Mouse (Mus musculus) urinary bladder, postnatal 36 days (tissue): ENCODE results near the gene Magix.
"Not testable (repeated sequence)": the region's sequence is repeated elsewhere in the genome, so short reads cannot be mapped to it uniquely, and the experiment has no call there.

Source experiments
- DNase-seq, 2 experiments: peaks; one replicate each; pipeline ENCODE4 v3.0.0; 2022; ENCODE audit warnings: low spot score in 2 of 2, mixed read lengths in 1 of 2

Gene Magix

DNA sequence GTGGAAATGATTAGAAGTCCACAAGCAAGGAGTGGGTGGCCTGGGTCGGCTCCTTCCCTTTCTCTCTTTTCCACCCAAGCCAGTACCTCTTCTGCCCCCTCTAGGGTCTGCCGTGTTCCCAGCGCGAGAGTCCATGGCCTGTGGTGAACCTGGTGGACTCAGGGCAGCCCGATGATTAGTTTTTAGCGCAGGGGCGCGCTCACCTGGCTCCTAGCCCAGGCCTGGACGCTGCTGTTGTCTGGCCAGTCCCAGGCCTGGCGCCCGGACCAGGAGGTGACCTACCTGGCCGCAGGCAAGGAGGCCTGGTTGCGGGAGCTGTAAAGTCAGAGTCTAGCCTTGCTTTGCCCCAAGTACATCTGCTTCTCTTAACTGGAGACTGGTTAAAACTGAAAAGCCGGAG, at the start of gene Magix:
Gene Magix, minus strand, starts transcription at position 388 of the 400 bp plus-strand sequence.
- no peak for DNase-seq

DNA sequence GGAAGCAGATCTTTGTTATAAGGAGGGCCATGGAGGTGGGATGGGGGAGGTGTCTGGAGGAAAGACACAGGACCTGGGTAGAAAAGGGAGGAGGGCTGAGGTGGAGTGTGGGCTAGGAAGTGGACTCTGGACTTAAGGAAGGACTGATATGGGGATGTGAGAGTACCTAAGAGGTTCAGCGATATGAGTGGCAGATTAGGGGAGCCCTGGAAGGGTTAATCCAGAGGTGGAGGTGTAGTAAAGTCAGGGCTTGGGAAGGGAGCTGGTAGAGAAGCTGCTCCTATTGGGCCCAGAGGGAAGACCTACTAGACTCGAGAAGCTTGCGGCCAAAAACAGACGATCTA, 47.8 kb upstream of the Magix start:
- no peak for DNase-seq

DNA sequence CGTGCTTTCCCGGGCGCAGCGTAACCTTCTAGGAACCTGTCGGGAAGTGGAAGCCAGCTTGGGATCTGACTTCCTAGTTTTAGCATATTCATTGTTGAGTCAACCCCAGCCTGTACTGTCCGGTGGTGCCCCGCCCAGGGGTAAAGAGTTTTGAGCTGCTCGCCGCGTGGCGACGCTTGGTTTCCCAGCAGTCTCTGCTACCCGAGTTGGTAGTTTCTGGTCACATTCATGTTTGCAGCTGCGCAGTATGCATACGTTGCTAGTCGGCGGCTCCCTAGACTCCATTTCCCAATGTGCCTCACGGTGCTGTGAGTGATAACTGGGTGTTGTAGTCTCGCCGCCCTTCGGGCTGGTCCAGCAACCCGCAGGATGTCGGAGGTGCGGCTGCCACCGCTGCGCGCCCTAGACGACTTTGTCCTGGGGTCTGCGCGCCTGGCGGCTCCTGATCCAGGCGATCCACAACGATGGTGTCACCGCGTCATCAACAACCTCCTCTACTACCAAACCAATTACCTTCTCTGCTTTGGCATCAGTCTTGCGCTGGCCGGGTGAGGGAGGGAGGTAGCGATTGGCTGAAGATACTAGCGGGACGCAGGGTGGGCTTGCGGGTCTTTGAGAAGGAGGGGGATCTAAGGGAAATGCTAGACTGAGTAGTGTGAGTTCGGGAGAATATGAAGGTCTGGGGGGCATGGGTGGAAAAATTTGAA, 47.3 kb upstream of the Magix start, which contains the start of gene Praf2:
Gene Praf2, plus strand, starts transcription at position 225 of the 707 bp plus-strand sequence.
- peak; percentile 54 to 80 for DNase-seq

DNA sequence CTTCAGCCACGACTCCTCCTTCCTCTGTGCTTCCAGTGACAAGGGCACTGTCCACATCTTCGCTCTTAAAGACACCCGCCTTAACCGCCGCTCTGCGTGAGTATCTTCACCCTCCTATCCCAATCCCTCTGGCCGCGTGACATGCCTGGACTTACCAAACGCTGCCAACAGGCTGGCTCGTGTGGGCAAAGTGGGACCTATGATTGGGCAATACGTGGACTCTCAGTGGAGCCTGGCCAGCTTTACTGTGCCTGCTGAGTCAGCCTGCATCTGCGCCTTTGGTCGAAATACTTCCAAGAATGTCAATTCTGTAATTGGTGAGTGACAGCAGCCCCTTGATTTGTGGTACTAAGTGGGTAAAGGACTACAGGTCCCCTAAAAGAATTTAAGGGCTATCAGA, 46.1 kb upstream of the Magix start:
- no peak for DNase-seq

DNA sequence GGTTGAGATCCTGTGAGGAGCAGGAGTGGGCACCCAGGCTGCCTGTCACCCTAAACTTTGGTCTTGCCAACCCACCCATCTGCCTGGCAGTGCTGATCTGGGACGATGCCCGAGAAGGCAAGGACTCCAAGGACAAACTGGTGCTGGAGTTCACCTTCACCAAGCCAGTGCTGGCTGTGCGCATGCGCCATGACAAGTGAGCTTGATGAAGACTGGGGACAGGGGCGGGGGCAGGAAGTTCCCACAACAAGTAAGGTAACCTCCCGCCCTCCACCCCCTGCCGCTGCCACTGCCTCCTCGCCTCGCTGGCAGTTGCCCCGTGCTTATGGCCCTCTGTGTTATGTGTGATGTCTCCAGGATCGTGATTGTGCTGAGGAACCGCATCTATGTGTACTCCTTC, 44.8 kb upstream of the Magix start:
- DNase-seq, result no peak

DNA sequence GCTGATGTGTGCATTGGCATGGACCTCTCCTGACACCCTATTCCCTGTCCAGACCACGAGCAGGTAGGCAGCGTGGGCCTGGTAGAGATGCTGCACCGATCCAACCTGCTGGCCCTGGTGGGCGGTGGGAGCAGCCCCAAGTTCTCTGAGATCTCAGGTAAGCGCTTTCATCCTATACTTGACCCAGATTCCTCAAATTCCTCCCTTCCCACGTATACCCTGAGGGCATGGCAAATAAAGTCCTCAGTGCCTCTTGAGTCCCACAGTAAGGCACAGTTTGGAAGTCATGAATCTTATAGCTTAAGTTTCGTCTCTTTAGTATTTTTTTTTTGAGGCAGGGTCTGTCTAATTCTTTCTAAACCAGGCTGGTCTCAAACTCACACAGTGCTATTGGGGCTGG, 43.1 kb upstream of the Magix start:
- no peak for DNase-seq

DNA sequence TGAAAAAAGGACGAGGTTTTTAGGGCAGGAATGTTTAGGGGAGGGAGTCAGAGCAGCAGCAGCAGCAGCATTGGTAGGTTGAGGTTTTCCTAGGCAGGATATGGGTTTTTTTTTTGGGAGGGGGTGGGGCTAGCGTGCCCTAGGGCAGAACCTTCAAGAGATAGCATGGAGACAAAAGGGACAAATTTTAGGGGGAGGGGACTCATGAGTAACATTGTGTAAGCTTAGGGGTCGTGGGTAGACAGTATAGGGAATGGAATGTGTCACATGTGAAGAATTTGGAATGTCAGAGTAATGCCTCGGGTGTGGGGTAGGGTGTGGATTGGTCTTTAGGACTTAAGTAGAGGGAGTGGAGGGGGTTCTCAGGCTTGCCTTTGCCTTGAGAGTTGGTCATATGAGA, 41.6 kb upstream of the Magix start:
- DNase-seq, result no peak

DNA sequence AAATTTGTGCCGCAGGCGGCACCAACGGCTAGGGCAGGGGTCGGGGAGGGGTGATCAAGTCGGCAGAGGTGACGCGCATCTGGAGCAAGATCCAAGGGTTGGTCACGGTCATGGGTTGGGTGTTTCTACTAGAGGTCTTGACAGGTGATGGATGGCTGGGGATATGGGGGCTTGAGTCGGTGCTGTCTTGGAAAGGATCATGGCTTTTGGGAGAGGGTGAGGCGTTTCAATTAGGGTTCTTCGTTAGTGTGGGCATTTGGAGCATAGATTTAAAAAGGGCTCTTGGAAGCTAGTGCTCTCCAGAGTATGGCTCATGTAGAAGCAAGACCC, 41.2 kb upstream of the Magix start:
- no peak for DNase-seq

DNA sequence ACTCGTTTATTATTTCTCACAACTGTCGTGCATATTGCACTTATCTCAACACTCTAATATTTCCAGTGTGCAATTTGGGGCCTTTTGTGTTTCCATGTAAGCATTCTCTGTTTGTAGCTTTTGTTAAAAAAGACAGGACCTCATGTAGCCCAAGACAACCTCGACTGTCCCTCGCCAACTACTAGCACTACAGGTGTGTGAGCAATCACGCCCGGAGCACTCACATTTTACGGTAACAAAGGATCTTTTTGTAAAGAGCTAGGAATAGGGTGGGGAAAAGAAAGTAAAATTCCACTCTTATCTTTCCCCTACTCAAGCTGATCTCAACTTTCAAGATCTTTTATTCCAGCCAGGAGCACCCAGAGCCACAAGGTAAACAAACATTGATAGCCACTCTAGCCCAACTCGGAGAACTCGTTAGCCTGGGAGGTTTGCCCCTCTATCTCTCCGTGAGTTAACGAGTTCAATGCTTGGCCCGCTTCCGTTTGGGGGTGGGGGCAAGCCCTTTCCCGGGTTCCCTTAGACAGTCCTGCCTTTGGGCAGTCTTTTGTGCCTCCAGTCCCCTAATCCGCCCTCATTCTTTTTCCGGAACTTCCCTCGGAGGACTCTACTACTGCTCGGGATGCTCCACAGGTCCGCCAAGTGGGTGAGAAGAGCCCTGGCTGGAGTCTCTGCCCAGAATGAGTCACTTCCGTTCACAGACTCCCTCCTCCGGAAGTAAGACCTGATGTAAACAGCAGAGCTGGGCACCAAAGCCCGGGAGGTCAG, 40.6 kb upstream of the Magix start, which contains the start of gene Gm45208:
Gene Gm45208, plus strand, starts transcription at position 732 of the 768 bp plus-strand sequence.
- DNase-seq, result peak; percentile 66

DNA sequence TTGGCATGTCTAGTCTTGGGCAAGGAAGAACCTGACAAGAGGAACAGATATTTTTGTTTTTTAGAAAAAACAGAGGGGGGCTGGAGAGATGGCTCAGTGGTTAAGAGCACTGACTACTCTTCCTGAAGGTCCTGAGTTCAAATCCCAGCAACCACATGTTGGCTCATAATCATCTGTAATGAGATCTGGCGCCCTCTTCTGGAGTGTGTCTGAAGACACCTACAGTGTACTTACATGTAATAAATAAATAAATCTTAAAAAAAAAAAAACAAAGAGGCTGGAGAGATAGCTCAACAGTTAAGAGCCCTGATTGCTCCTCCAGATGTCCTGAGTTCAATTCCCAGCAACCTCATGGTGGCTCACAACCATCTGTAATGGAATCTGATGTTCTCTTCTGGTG, 35.0 kb upstream of the Magix start:
- DNase-seq, result not testable (repeated sequence)

DNA sequence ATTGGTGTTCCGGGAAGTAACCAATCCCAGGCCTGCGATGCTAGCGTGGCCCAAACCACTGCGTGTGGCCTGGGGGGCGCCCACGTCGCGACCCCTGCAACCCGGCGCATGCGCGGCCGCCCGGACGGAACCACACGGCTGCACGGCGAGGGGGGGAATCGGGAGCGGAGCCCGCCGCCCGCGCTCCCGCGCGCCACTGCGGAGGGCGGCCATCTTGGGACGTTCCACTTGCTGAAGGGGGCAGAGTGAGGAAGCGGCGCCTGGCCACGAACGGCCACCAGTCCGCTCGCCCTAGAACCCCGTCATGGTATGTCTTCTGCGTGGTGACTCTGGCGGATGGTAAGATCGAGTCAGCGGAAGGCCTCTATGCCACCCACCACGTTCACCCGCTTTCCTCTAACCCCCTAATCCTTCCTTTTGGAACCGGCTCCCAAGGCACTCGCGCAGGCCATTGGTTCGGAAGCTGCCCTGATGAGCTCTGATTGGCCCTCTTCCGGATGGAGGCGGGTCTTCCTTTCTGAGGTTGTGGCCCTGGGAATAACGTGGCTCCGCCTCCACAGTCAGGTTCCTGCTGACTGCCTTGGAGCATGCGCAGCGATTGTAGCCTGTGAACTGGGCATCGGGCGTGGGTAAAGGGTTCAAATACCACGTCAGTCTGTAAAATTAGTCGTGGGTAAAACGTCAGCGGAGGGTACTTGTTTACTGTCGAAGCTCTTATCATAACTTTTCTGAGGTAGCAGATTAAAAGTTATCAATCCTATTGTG, 33.3 kb upstream of the Magix start, which contains the start of gene Wdr45:
Gene Wdr45, plus strand, starts transcription at position 199 of the 765 bp plus-strand sequence.
- peak; percentile 82 to 90 for DNase-seq

DNA sequence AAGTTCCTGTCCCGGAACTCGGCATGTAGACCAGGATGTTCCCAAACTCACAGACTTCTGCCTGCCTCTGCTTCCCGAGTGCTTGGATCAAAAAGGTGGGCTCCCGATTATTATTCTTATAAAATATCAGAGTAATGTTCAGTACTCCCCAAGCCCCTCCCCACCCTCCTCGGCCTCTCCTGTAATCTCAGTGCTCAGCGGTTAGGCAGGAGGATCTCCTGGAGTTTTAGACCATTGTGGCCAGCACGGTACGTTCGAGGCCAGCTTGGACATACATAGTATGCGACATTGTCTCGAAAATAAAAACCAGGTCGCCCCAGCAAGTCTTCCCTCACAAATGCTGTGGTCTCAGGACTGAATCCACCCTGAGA, 32.7 kb upstream of the Magix start:
- not testable (repeated sequence) for DNase-seq

DNA sequence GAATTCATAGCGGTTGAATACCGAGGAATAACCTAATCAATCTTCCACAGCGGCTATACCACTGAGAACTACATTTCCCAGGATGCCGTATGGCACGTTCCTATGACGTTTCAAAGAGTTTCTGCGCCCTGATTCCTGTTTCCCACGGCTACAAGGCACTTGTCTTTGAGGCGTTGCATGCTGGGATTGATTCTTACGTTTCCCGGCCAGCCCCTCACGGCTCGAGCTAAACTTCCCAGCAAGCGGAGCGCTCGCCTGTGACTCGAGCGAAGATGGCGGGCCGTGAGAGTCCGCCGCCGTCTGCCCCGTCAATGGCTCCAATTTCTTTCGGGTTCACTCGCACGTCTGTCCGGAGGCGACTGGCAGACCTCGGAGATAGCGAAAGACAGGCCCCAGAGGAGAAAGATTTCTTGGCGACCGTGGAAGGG, 15.9 kb upstream of the Magix start, which contains the start of gene Gpkow:
Gene Gpkow, plus strand, starts transcription at position 178 of the 428 bp plus-strand sequence.
- DNase-seq, result peak; percentile 53 to 80

DNA sequence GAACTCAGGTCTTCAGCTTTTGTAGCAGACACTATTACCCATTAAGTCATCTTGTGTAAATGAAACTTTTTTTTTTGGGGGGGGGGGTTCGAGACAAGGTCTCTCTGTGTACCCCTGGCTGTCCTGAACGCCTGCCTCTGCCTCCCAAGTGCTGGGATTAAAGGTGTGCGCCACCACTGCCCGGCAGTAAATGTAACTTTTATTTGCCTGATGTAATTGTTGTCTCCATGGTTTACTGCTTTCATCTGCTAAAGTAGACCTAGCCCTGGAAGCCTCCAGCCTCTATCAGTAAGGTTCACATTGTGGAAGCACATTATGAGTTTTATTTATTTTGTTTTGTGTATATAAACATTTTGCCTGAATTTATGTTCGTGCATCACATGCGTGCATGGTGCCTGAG, 15.5 kb upstream of the Magix start:
- no peak for DNase-seq

DNA sequence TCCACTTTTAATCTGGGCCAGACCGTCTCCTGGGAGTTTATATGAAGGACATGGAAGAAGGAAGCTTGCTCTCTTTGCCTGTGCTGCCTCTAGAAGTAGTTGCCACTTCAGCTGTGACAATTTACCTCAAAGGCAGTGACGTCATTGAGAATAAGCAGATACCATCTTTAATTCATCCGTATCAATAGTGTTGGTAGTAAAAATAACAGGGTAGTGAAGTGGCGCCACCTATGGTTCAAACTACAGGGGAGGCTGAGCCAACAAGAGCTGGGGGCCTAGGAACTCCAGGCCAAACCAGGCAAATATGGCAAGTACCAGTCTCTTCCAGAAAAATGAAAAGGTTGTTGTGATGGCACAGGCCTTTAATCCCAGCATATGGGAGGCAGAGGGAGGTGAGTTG, 11.8 kb upstream of the Magix start:
- DNase-seq, result no peak

DNA sequence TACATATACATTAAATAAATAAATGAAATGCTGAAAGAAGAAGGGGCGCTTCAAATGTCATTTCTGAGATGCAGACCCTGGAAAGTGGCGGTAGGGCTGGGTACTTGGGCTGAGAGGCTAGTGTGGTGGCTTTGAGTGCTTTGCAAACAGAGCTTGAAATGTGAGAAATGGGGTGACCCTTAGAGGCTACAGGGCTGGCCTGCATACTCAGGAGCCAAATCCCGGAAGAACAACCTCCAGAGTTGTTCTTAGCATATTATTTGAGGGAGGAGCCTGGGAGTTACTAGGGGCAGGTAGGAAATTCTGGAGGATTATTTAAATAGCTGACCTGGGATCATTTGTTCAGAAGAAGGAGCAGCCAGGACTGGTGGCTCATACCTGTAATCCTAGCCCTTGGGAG, 9.4 kb upstream of the Magix start:
- DNase-seq, result no peak

DNA sequence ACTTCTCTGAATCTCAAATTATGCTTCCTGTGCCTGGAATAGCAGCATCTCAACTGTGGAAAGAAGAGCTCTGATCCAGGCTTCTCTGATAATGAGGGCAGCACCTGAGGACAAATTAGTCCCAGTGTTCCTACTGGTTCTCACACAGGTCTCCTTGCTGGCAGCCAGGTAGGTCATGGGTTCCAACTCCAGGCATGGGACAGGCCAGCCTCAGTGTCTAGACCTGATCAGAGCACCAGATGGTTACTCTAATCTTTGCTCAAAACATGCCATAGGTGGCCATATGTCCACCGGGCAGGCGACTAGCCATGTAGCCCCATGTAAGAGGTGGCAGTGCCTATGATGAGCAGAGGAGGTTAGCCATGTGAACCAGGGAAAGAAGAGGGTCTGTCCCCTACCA, 7.3 kb upstream of the Magix start:
- no peak for DNase-seq

DNA sequence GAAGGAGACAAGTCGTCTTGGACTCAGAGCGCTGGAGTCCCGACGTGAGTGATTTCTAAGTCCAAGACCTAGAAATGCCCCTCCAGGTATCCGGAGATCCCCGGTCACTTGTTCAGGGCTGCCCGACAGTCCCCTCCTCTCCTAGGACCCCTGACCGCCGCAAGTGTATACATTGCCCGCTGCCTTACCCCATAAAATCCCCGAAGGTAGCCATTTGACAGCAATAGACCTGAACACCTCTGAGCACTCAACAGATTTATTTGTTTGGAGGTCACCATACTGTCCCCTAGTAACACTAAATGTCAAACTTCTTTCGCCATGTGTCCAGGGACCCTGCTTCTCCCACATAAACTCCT, 1.0 kb downstream of the Magix start:
- no peak for DNase-seq

DNA sequence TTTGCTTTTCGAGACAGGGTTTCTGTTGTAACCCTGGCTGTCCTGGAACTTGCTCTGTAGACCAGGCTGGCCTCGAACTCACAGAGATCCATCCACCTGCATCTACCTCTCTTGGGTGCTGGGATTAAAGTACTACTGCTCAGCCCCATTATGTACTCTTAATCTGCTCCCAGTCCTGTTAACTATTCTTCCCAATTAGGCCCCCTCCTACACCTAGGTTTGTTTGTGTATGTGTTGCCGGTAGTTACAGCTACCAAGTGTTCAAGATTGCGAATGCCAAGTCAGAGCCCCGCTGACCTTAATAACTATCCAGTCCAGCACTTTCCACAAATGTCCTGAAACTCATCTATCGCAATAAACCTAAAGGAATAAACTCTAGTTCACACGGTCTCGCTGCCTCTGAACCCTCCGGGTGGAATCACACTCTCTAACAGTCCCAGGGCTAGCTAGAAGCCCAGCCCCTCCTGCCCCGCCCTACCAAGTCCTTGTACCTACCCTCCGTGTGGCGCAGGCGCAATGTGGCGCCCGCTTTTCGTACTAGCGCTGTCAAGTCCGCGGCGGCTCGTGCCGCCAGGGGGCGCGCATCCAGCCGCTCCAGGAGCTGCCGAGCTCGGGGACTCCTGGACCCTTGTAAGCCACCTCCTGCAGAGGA, 1.5 kb downstream of the Magix start:
- peak; percentile 71 to 88 for DNase-seq

DNA sequence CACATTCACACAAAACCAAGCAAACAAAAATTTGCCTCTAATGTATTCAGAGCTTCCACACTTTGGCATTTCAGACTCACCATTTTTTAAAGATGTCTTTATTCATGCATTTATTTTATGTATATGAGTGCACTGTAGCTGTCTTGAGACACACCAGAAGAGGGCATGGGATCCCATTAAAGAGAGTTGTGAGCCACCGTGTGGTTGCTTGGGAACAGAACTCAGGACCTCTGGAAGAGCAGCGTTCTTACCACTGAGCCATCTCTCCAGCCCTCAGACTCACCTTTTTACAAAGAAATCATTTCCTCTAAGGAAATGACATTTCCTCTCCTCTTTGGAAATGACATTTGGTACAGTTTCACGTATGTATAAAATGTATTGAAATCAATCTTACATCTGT, 2.1 kb downstream of the Magix start:
- no peak for DNase-seq

DNA sequence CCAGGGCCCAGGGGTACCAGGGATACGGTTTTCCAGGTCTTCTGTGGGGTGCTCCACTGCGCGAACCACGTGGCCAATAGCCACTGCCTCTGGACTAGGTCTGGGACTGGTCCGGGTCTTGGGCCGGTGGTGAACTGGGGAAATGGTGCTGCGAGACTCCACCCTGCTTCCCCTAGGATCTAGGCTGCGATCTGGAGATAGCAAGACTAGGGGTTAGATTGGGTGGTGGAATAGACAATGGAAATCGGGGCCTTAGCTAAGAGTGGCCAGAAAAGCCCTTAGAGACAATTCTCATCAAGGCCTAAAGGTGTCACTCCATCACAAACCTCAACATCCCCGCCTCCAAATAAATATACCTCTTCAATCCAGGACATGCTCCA, 6.1 kb downstream of the Magix start:
- DNase-seq, result no peak
